Comparison of ENCODE assay signal across 9 mouse cellular contexts in genomic region chr17:35665957-35666515, GRCm38 (mm10). TPM values are rescaled to one million over a fixed set of nuclear protein-coding genes. Genes with fewer than 3 reads are reported as not detected.
DNase-seq lines count a peak whose midpoint lies in the region; ATAC-seq and TF ChIP-seq lines count a peak whose summit lies in the region.
"Had no signal": no experiment of that assay in that cellular context is flagged by ENCODE, and none has a peak within 500 bp of the region (broad histone marks: within the 10 kb centered on the region; RNA-seq: fewer than 3 reads in every experiment).

No protein-coding gene starts in this region.

- no peak for TF ChIP-seq POLR2A in limb, embryonic 14.5 days (IDR thresholded peaks at IDR 0.05; ENCODE audit: borderline replicate concordance, extremely low read depth, insufficient read depth, insufficient read length)

- no peaks in the 10 kb centered on the region for H3K36me3 ChIP-seq in hindbrain, embryonic 11.5 days (ENCODE audit: control insufficient read depth, insufficient read depth, low read length)
- peaks cover 34% of the 10 kb centered on the region for H3K36me3 ChIP-seq in limb, embryonic 14.5 days (ENCODE audit: control insufficient read depth, insufficient read depth, low read length)

- 0 out of 2 replicates have a peak overlapping the region, but pooled peaks have one; percentile 84 for H3K9ac ChIP-seq in hindbrain, embryonic 11.5 days (ENCODE audit: low read depth, low read length)
- no peak overlapping the region for H3K9ac ChIP-seq in limb, embryonic 14.5 days (ENCODE audit: low read depth, low read length, severe bottlenecking)

- no peak overlapping the region for H3K4me2 ChIP-seq in hindbrain, embryonic 11.5 days (replicated peaks; ENCODE audit: low read depth, low read length)
- peak overlapping the region; percentile 89; the same call in 1 of the 2 replicates for H3K4me2 ChIP-seq in limb, embryonic 14.5 days (replicated peaks; ENCODE audit: low read depth, low read length, severe bottlenecking)

- H3K27me3 ChIP-seq in hindbrain, embryonic 11.5 days (ENCODE audit: control insufficient read depth, insufficient read depth, low read length) = no peaks in the 10 kb centered on the region
- no peaks in the 10 kb centered on the region for H3K27me3 ChIP-seq in limb, embryonic 14.5 days (ENCODE audit: control insufficient read depth, insufficient read depth, low read length)

- peaks cover 7% of the 10 kb centered on the region for H3K4me1 ChIP-seq in hindbrain, embryonic 11.5 days (replicated peaks; ENCODE audit: control insufficient read depth, insufficient read depth, low read length)
- 0 out of 2 replicates have a peak, but pooled peaks cover 5% of the 10 kb centered on the region for H3K4me1 ChIP-seq in limb, embryonic 14.5 days (ENCODE audit: control insufficient read depth, insufficient read depth, low read length)

- no peaks in the 10 kb centered on the region for H3K9me3 ChIP-seq in hindbrain, embryonic 11.5 days (ENCODE audit: control insufficient read depth, low read length)
- H3K9me3 ChIP-seq in limb, embryonic 14.5 days (ENCODE audit: control insufficient read depth, low read length) = no peaks in the 10 kb centered on the region

- H3K27ac ChIP-seq in hindbrain, embryonic 11.5 days (ENCODE audit: low read depth, low read length) = no peak overlapping the region
- H3K27ac ChIP-seq in limb, embryonic 14.5 days (replicated peaks; ENCODE audit: low read depth, low read length) = no peak overlapping the region
- H3K27ac ChIP-seq: macrophage had no signal

- no peak for ATAC-seq in hindbrain, embryonic 11.5 days (ENCODE audit: low FRiP score)
- no peak for ATAC-seq in limb, embryonic 14.5 days (ENCODE audit: low FRiP score, low read depth)

- DNase-seq in adrenal gland, postnatal 14 days = peak; percentile 42
- no peak for DNase-seq in adrenal gland, postnatal 4 days (ENCODE audit: low spot score in 2 of 2)
- peak; percentile 29 for DNase-seq in ovary, postnatal 36 days (ENCODE audit: low spot score)
- DNase-seq in ovary, adult 18-20 months (ENCODE audit: low spot score) = no peak
- DNase-seq in hindbrain, embryonic 11.5 days (ENCODE audit: low spot score) = no peak
- DNase-seq in limb, embryonic 14.5 days (ENCODE audit: low spot score) = no peak
- peak; percentile 55 to 56 for DNase-seq in right cerebral cortex, adult 2 months (ENCODE audit: low spot score in 2 of 2)
- no peak for DNase-seq in layer of hippocampus, adult 11-12 months (ENCODE audit: low spot score)

- no peak overlapping the region; the same call in none of the 2 replicates for H3K4me3 ChIP-seq in hindbrain, embryonic 11.5 days (ENCODE audit: low read depth, low read length)
- no peak overlapping the region; the same call in 1 of the 2 replicates for H3K4me3 ChIP-seq in limb, embryonic 14.5 days (replicated peaks; ENCODE audit: low read length)

- WGBS in hindbrain, embryonic 11.5 days = 76% methylated on average over 17 of the region's 17 CpGs
- 75% methylated on average over 17 of the region's 17 CpGs for WGBS in limb, embryonic 14.5 days

RNA-seq across cellular contexts. Expression of gene Vars2, which starts 1.4 kb away (rescaled TPM):
- 49.6 and 52.0 TPM in 2 replicates for total RNA-seq in adrenal gland, postnatal 14 days (2021)
- 10 to 100 TPM; 57.7 to 61.0 TPM for total RNA-seq in adrenal gland, postnatal 4 days (2021)
- polyA plus RNA-seq in hindbrain, embryonic 11.5 days (2014; fragmentation: Nextera tagmentation; extraction: Ambion mirVana) = 6.9 and 8.7 TPM in 2 replicates
- polyA plus RNA-seq in limb, embryonic 14.5 days (2012; rRNA removed) = 35.4 and 47.8 TPM in 2 replicates
- 14.8 and 18.7 TPM in 2 replicates for polyA plus RNA-seq in limb, embryonic 14.5 days (2014; fragmentation: Nextera tagmentation; extraction: Ambion mirVana)

RNA-seq across cellular contexts. Expression of gene Gtf2h4, which starts 7.5 kb away (rescaled TPM):
- total RNA-seq in adrenal gland, postnatal 14 days (2021) = 24.3 and 24.7 TPM in 2 replicates
- 10 to 100 TPM; 30.1 to 31.4 TPM for total RNA-seq in adrenal gland, postnatal 4 days (2021)
- 37.8 and 41.4 TPM in 2 replicates for polyA plus RNA-seq in hindbrain, embryonic 11.5 days (2014; fragmentation: Nextera tagmentation; extraction: Ambion mirVana)
- 43.0 and 52.0 TPM in 2 replicates for polyA plus RNA-seq in limb, embryonic 14.5 days (2012; rRNA removed)
- polyA plus RNA-seq in limb, embryonic 14.5 days (2014; fragmentation: Nextera tagmentation; extraction: Ambion mirVana) = 40.7 and 44.9 TPM in 2 replicates

RNA-seq across cellular contexts. Expression of gene Mucl3, which starts 22.5 kb away (rescaled TPM):
- not detected in 2 replicates for total RNA-seq in adrenal gland, postnatal 14 days (2021)
- total RNA-seq in adrenal gland, postnatal 4 days (2021) = under 1 TPM in 1 of 2 experiments, not detected in 1; 0.11 TPM
- 0.32 TPM in 1 of 2 replicates, not detected in the other for polyA plus RNA-seq in hindbrain, embryonic 11.5 days (2014; fragmentation: Nextera tagmentation; extraction: Ambion mirVana)
- 0.13 and 0.30 TPM in 2 replicates for polyA plus RNA-seq in limb, embryonic 14.5 days (2012; rRNA removed)
- 0.22 TPM in 1 of 2 replicates, not detected in the other for polyA plus RNA-seq in limb, embryonic 14.5 days (2014; fragmentation: Nextera tagmentation; extraction: Ambion mirVana)
- polyA plus RNA-seq: macrophage had no signal

RNA-seq across cellular contexts. Expression of gene Ddr1, which starts 38.4 kb away (rescaled TPM):
- 36.3 and 36.4 TPM in 2 replicates for total RNA-seq in adrenal gland, postnatal 14 days (2021)
- 10 to 100 TPM; 55.9 to 65.9 TPM for total RNA-seq in adrenal gland, postnatal 4 days (2021)
- polyA plus RNA-seq in hindbrain, embryonic 11.5 days (2014; fragmentation: Nextera tagmentation; extraction: Ambion mirVana) = 69.9 and 78.8 TPM in 2 replicates
- 49.4 and 60.1 TPM in 2 replicates for polyA plus RNA-seq in limb, embryonic 14.5 days (2012; rRNA removed)
- 56.7 and 58.2 TPM in 2 replicates for polyA plus RNA-seq in limb, embryonic 14.5 days (2014; fragmentation: Nextera tagmentation; extraction: Ambion mirVana)

RNA-seq across cellular contexts. Expression of gene Gm9573, which starts 39.6 kb away (rescaled TPM):
- not detected in 2 replicates for total RNA-seq in adrenal gland, postnatal 14 days (2021)
- not detected for total RNA-seq in adrenal gland, postnatal 4 days (2021)
- polyA plus RNA-seq in hindbrain, embryonic 11.5 days (2014; fragmentation: Nextera tagmentation; extraction: Ambion mirVana) = not detected in 2 replicates
- polyA plus RNA-seq in limb, embryonic 14.5 days (2012; rRNA removed) = not detected in 2 replicates
- not detected in 2 replicates for polyA plus RNA-seq in limb, embryonic 14.5 days (2014; fragmentation: Nextera tagmentation; extraction: Ambion mirVana)
- polyA plus RNA-seq: macrophage had no signal

Comparison
In these comparisons a context has a peak if more than half of its experiments do, and no peak if none do; other contexts are left out.
1. DNase-seq: peak in adrenal gland, postnatal 14 days (single experiment), ovary, postnatal 36 days (single experiment) and right cerebral cortex, adult 2 months (2 of 2); none in adrenal gland, postnatal 4 days (0 of 2), ovary, adult 18-20 months (single experiment), hindbrain, embryonic 11.5 days (single experiment), limb, embryonic 14.5 days (single experiment) and layer of hippocampus, adult 11-12 months (single experiment).